Mouse (Mus musculus): ENCODE data around the gene Arhgdia.

The Arhgdia gene

GRCm38 (mm10) chr11:120554834-120555233, 26.6 kb downstream of the Arhgdia start:
- no peak for DNase-seq (ENCODE audit: low read depth, low spot score)

- DNase-seq (ENCODE audit: low read depth, low spot score), result no peak
Observed at GRCm38 (mm10) chr11:120552736-120553135, 28.7 kb downstream of the Arhgdia start.

GRCm38 (mm10) chr11:120550810-120551440, 30.5 kb downstream of the Arhgdia start, which contains the start of gene Ppp1r27:
TSS of gene Ppp1r27 (minus strand) at chr11:120551132.
- no peak for DNase-seq (ENCODE audit: low read depth, low spot score)

- no peak for DNase-seq (ENCODE audit: low read depth, low spot score)
Observed at GRCm38 (mm10) chr11:120549986-120550809, 31.2 kb downstream of the Arhgdia start.

- DNase-seq (ENCODE audit: low read depth, low spot score), result peak; percentile 97
Observed at GRCm38 (mm10) chr11:120549168-120549945, 32.1 kb downstream of the Arhgdia start, which contains the start of gene Mcrip1. TSS of gene Mcrip1 (minus strand) at chr11:120549727.

- DNase-seq (ENCODE audit: low read depth, low spot score), result no peak
Observed at GRCm38 (mm10) chr11:120548786-120549167, 32.6 kb downstream of the Arhgdia start.

- no peak for DNase-seq (ENCODE audit: low read depth, low spot score)
Observed at GRCm38 (mm10) chr11:120548214-120548613, 33.2 kb downstream of the Arhgdia start.

- DNase-seq (ENCODE audit: low read depth, low spot score), result peak; percentile 36
Observed at GRCm38 (mm10) chr11:120547469-120547868, 34.0 kb downstream of the Arhgdia start.

- no peak for DNase-seq (ENCODE audit: low read depth, low spot score)
Observed at GRCm38 (mm10) chr11:120545964-120546363, 35.5 kb downstream of the Arhgdia start.

GRCm38 (mm10) chr11:120542376-120542775, 39.0 kb downstream of the Arhgdia start:
- DNase-seq (ENCODE audit: low read depth, low spot score), result no peak

- DNase-seq (ENCODE audit: low read depth, low spot score), result peak; percentile 26
Observed at GRCm38 (mm10) chr11:120541907-120542306, 39.5 kb downstream of the Arhgdia start.

GRCm38 (mm10) chr11:120539285-120540014, 42.0 kb downstream of the Arhgdia start:
- no peak for DNase-seq (ENCODE audit: low read depth, low spot score)

GRCm38 (mm10) chr11:120538955-120539284, 42.5 kb downstream of the Arhgdia start:
- DNase-seq (ENCODE audit: low read depth, low spot score), result no peak

- no peak for DNase-seq (ENCODE audit: low read depth, low spot score)
Observed at GRCm38 (mm10) chr11:120538485-120538884, 42.9 kb downstream of the Arhgdia start.

GRCm38 (mm10) chr11:120535804-120536203, 45.6 kb downstream of the Arhgdia start:
- DNase-seq (ENCODE audit: low read depth, low spot score), result no peak

- DNase-seq (ENCODE audit: low read depth, low spot score), result no peak
Observed at GRCm38 (mm10) chr11:120535145-120535544, 46.3 kb downstream of the Arhgdia start.

GRCm38 (mm10) chr11:120534093-120534492, 47.3 kb downstream of the Arhgdia start:
- no peak for DNase-seq (ENCODE audit: low read depth, low spot score)

GRCm38 (mm10) chr11:120531646-120532045, 49.8 kb downstream of the Arhgdia start:
- DNase-seq (ENCODE audit: low read depth, low spot score), result no peak

GRCm38 (mm10) chr11:120530085-120530964, 51.1 kb downstream of the Arhgdia start, which contains the start of gene Gcgr:
TSS of gene Gcgr (plus strand) at chr11:120530699.
- DNase-seq (ENCODE audit: low read depth, low spot score), result no peak

- DNase-seq (ENCODE audit: low read depth, low spot score), result no peak
Observed at GRCm38 (mm10) chr11:120528903-120529302, 52.5 kb downstream of the Arhgdia start.

Measured in CD4-positive, CD25-positive, alpha-beta regulatory T cell, adult 2 months (primary cell).